Mouse (Mus musculus): Measurements from ENCODE around the gene Ms4a6b. TPM values are rescaled to one million over a fixed set of nuclear protein-coding genes. Genes with fewer than 3 reads are reported as not detected.
"Not testable (repeated sequence)": the region's sequence is repeated elsewhere in the genome, so short reads cannot be mapped to it uniquely, and the experiment has no call there.

Gene Ms4a6b
- polyA plus RNA-seq, 1 experiment from 2014 or later, result 2.8 TPM

GRCm38 (mm10) chr19:11540166-11540821 is 24.0 kb downstream of the Ms4a6b start:
- H3K9ac ChIP-seq (ENCODE audit: low read length); H3K27ac ChIP-seq (ENCODE audit: low read depth, low read length); H3K4me3 ChIP-seq (ENCODE audit: low read depth, low read length); H3K4me1 ChIP-seq (ENCODE audit: control insufficient read depth, insufficient read depth, low read length); ATAC-seq; H3K4me2 ChIP-seq (ENCODE audit: low read length); H3K27me3 ChIP-seq (replicated peaks; ENCODE audit: control insufficient read depth, insufficient read depth, low read length); H3K36me3 ChIP-seq (ENCODE audit: control insufficient read depth, insufficient read depth, low read length); DNase-seq (ENCODE audit: low spot score); H3K9me3 ChIP-seq (replicated peaks; ENCODE audit: control insufficient read depth, low read length): not testable (repeated sequence)
- WGBS, result 86% methylated on average over 1 of the region's 1 CpGs

DNA sequence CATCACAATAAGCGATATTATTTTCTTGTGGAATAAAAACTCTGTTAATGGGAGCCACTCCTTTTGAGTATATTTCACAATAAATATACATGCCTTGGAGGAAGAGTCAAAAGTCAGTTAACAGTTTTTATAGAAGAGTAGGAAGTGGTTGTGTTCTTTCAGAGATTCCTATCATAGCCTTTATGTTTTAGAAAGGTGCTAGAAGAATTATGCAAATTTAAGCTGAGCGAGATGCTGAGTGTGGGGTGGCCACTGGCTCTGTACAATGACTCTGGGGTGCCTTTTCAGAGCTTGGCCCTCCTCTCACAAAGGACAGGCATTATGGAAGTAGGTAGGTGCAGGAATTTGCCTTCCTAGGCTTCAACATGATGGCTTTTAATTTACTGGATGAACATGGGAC is 28.1 kb downstream of the Ms4a6b start:
- H3K36me3 ChIP-seq (ENCODE audit: control insufficient read depth, insufficient read depth, low read length); DNase-seq (ENCODE audit: low spot score); H3K4me1 ChIP-seq (ENCODE audit: control insufficient read depth, insufficient read depth, low read length); H3K9me3 ChIP-seq (replicated peaks; ENCODE audit: control insufficient read depth, low read length); ATAC-seq; H3K27me3 ChIP-seq (replicated peaks; ENCODE audit: control insufficient read depth, insufficient read depth, low read length); H3K27ac ChIP-seq (ENCODE audit: low read depth, low read length); H3K4me2 ChIP-seq (ENCODE audit: low read length); H3K9ac ChIP-seq (ENCODE audit: low read length); H3K4me3 ChIP-seq (ENCODE audit: low read depth, low read length): not testable (repeated sequence)
- 79% methylated on average over 2 of the region's 2 CpGs for WGBS

- H3K27me3 ChIP-seq (replicated peaks; ENCODE audit: control insufficient read depth, insufficient read depth, low read length), result no peaks in the 10 kb centered on the region
- DNase-seq (ENCODE audit: low spot score) (no peak), ATAC-seq (no peak)
- H3K4me1 ChIP-seq (ENCODE audit: control insufficient read depth, insufficient read depth, low read length), result no peaks in the 10 kb centered on the region
- H3K27ac ChIP-seq (ENCODE audit: low read depth, low read length), result no peak overlapping the region
- H3K4me3 ChIP-seq (ENCODE audit: low read depth, low read length), result no peak overlapping the region
- H3K9ac ChIP-seq (ENCODE audit: low read length), result no peak overlapping the region
- no peak overlapping the region for H3K4me2 ChIP-seq (ENCODE audit: low read length)
- no peaks in the 10 kb centered on the region for H3K36me3 ChIP-seq (ENCODE audit: control insufficient read depth, insufficient read depth, low read length)
- H3K9me3 ChIP-seq (replicated peaks; ENCODE audit: control insufficient read depth, low read length), result no peaks in the 10 kb centered on the region
Observed at GRCm38 (mm10) chr19:11547911-11548310, 31.6 kb downstream of the Ms4a6b start.

- H3K9ac ChIP-seq (ENCODE audit: low read length), result no peak overlapping the region
- H3K36me3 ChIP-seq (ENCODE audit: control insufficient read depth, insufficient read depth, low read length), result no peaks in the 10 kb centered on the region
- no peaks in the 10 kb centered on the region for H3K9me3 ChIP-seq (replicated peaks; ENCODE audit: control insufficient read depth, low read length)
- ATAC-seq (no peak), DNase-seq (ENCODE audit: low spot score) (no peak)
- no peaks in the 10 kb centered on the region for H3K27me3 ChIP-seq (replicated peaks; ENCODE audit: control insufficient read depth, insufficient read depth, low read length)
- H3K4me2 ChIP-seq (ENCODE audit: low read length), result no peak overlapping the region
- no peaks in the 10 kb centered on the region for H3K4me1 ChIP-seq (ENCODE audit: control insufficient read depth, insufficient read depth, low read length)
- no peak overlapping the region for H3K27ac ChIP-seq (ENCODE audit: low read depth, low read length)
- H3K4me3 ChIP-seq (ENCODE audit: low read depth, low read length), result no peak overlapping the region
- 93% methylated on average over 5 of the region's 5 CpGs for WGBS
Observed at GRCm38 (mm10) chr19:11554726-11555125, 38.4 kb downstream of the Ms4a6b start.

DNA sequence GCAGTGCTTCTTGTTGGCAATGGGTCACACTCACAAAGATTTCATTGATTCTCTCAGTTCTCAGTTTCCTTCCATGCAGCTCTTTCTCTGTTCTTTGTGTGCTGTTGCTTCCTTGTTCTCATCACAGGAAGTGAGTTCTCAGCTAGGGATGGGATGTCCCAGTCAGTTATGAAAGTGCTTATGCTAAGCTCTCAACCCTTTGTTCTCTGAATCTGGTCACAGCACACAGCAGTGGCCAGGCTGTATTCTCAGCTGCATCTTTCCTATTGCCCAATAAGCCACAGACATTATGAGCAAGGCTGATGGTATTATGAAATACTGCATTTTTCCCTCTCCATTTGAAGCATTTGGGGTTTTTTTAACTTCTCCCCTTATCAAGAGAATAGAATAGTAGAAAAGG is 43.2 kb downstream of the Ms4a6b start:
- not testable (repeated sequence) for H3K27ac ChIP-seq (ENCODE audit: low read depth, low read length); H3K4me1 ChIP-seq (ENCODE audit: control insufficient read depth, insufficient read depth, low read length); DNase-seq (ENCODE audit: low spot score); H3K9ac ChIP-seq (ENCODE audit: low read length); H3K9me3 ChIP-seq (replicated peaks; ENCODE audit: control insufficient read depth, low read length); H3K27me3 ChIP-seq (replicated peaks; ENCODE audit: control insufficient read depth, insufficient read depth, low read length); H3K4me3 ChIP-seq (ENCODE audit: low read depth, low read length); H3K4me2 ChIP-seq (ENCODE audit: low read length); ATAC-seq; H3K36me3 ChIP-seq (ENCODE audit: control insufficient read depth, insufficient read depth, low read length)

- H3K9me3 ChIP-seq (replicated peaks; ENCODE audit: control insufficient read depth, low read length), result no peaks in the 10 kb centered on the region
- no peaks in the 10 kb centered on the region for H3K36me3 ChIP-seq (ENCODE audit: control insufficient read depth, insufficient read depth, low read length)
- no peak overlapping the region for H3K4me2 ChIP-seq (ENCODE audit: low read length)
- ATAC-seq (no peak), DNase-seq (ENCODE audit: low spot score) (peak; percentile 0)
- H3K27ac ChIP-seq (ENCODE audit: low read depth, low read length), result no peak overlapping the region
- no peaks in the 10 kb centered on the region for H3K27me3 ChIP-seq (replicated peaks; ENCODE audit: control insufficient read depth, insufficient read depth, low read length)
- no peak overlapping the region for H3K9ac ChIP-seq (ENCODE audit: low read length)
- no peak overlapping the region for H3K4me3 ChIP-seq (ENCODE audit: low read depth, low read length)
- 83% methylated on average over 8 of the region's 8 CpGs for WGBS
- no peaks in the 10 kb centered on the region for H3K4me1 ChIP-seq (ENCODE audit: control insufficient read depth, insufficient read depth, low read length)
Observed at GRCm38 (mm10) chr19:11574965-11575364, 58.7 kb downstream of the Ms4a6b start.

Other genes with a start within 250 kb of the Ms4a6b start
- gene Ms4a5, start 232.6 kb upstream of the Ms4a6b start, polyA plus RNA-seq (2014; fragmentation: Nextera tagmentation; extraction: Ambion mirVana), result not detected in 2 replicates
- not detected in 2 replicates for gene Ms4a14, start 202.1 kb upstream of the Ms4a6b start, polyA plus RNA-seq (2014; fragmentation: Nextera tagmentation; extraction: Ambion mirVana)
- 2.4 and 3.1 TPM in 2 replicates for gene Ms4a7, start 180.4 kb upstream of the Ms4a6b start, polyA plus RNA-seq (2014; fragmentation: Nextera tagmentation; extraction: Ambion mirVana)
- 0.46 and 0.57 TPM in 2 replicates for gene Ms4a4a, start 141.0 kb upstream of the Ms4a6b start, polyA plus RNA-seq (2014; fragmentation: Nextera tagmentation; extraction: Ambion mirVana)
- not detected in 2 replicates for gene Ms4a4c, start 111.7 kb upstream of the Ms4a6b start, polyA plus RNA-seq (2014; fragmentation: Nextera tagmentation; extraction: Ambion mirVana)
- not detected in 2 replicates for gene Ms4a4b, start 73.0 kb upstream of the Ms4a6b start, polyA plus RNA-seq (2014; fragmentation: Nextera tagmentation; extraction: Ambion mirVana)
- 1.6 and 2.3 TPM in 2 replicates for gene Ms4a6c, start 47.1 kb upstream of the Ms4a6b start, polyA plus RNA-seq (2014; fragmentation: Nextera tagmentation; extraction: Ambion mirVana)
- not detected in 2 replicates for gene Gm8369, start 30.6 kb upstream of the Ms4a6b start, polyA plus RNA-seq (2014; fragmentation: Nextera tagmentation; extraction: Ambion mirVana)
- gene Ms4a4d, start 20.3 kb downstream of the Ms4a6b start, polyA plus RNA-seq (2014; fragmentation: Nextera tagmentation; extraction: Ambion mirVana), result not detected in 2 replicates
- 2.7 and 2.8 TPM in 2 replicates for gene Ms4a6d, start 88.3 kb downstream of the Ms4a6b start, polyA plus RNA-seq (2014; fragmentation: Nextera tagmentation; extraction: Ambion mirVana)
- not detected in 2 replicates for gene Ms4a2, start 107.2 kb downstream of the Ms4a6b start, polyA plus RNA-seq (2014; fragmentation: Nextera tagmentation; extraction: Ambion mirVana)
- not detected in 2 replicates for gene Ms4a3, start 124.3 kb downstream of the Ms4a6b start, polyA plus RNA-seq (2014; fragmentation: Nextera tagmentation; extraction: Ambion mirVana)
- gene Oosp2, start 144.0 kb downstream of the Ms4a6b start, polyA plus RNA-seq (2014; fragmentation: Nextera tagmentation; extraction: Ambion mirVana), result not detected in 2 replicates
- not detected in 2 replicates for gene Oosp1, start 174.6 kb downstream of the Ms4a6b start, polyA plus RNA-seq (2014; fragmentation: Nextera tagmentation; extraction: Ambion mirVana)
- gene Oosp3, start 180.5 kb downstream of the Ms4a6b start, polyA plus RNA-seq (2014; fragmentation: Nextera tagmentation; extraction: Ambion mirVana), result not detected in 2 replicates
- not detected in 2 replicates for gene Gif, start 231.0 kb downstream of the Ms4a6b start, polyA plus RNA-seq (2014; fragmentation: Nextera tagmentation; extraction: Ambion mirVana)